ENCODE assay signal across 19 mouse cellular contexts in the genomic region with DNA sequence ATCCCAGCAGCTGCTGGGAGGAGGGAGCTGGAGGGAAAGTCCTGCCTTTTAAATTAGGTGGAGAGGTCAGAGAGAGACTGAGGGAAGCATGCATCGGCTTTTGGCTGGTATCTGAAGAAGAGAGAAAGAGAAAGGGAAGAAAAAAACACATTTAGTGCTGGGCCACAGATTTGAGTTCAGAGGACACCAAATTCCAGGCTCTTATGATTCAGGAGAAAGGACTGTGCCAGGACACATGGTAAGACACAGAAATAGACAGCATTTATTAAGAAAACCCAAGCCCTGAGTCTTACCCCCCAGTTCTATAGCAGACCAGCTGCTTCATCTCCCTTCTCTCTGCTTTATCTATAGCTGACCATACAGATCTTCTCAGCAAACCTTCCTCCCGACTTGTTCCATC. TPM values are rescaled to one million over a fixed set of nuclear protein-coding genes. Genes with fewer than 3 reads are reported as not detected.
DNase-seq lines count a peak whose midpoint lies in the region; ATAC-seq and TF ChIP-seq lines count a peak whose summit lies in the region.
"Had no signal": no experiment of that assay in that cellular context is flagged by ENCODE, and none has a peak within 500 bp of the region (broad histone marks: within the 10 kb centered on the region; RNA-seq: fewer than 3 reads in every experiment).

No protein-coding gene starts in this region.

- H3K4me3 ChIP-seq in lung, embryonic 16.5 days (ENCODE audit: low read length) = no peak overlapping the region
- H3K4me3 ChIP-seq in limb, embryonic 15.5 days = no peak overlapping the region
- no peak overlapping the region for H3K4me3 ChIP-seq in stomach, postnatal 0 days (ENCODE audit: low read depth, low read length)
- H3K4me3 ChIP-seq in hindbrain, embryonic 13.5 days = no peak overlapping the region
- H3K4me3 ChIP-seq: embryonic facial prominence, embryonic 10.5 days; erythroblast, embryonic 14.5 days; forebrain, embryonic 10.5 days; forebrain, embryonic 15.5 days; heart, adult 2 months; heart, embryonic 15.5 days had no signal

- TF ChIP-seq CTCF in stomach, postnatal 0 days (IDR thresholded peaks at IDR 0.05; ENCODE audit: low read depth) = no peak

- no peaks in the 10 kb centered on the region for H3K9me3 ChIP-seq in lung, embryonic 16.5 days (ENCODE audit: control insufficient read depth, low read length)
- no peaks in the 10 kb centered on the region for H3K9me3 ChIP-seq in limb, embryonic 15.5 days
- H3K9me3 ChIP-seq in stomach, postnatal 0 days (ENCODE audit: control insufficient read depth, low read length) = no peaks in the 10 kb centered on the region
- no peaks in the 10 kb centered on the region for H3K9me3 ChIP-seq in hindbrain, embryonic 13.5 days
- H3K9me3 ChIP-seq: embryonic facial prominence, embryonic 10.5 days; forebrain, embryonic 10.5 days; forebrain, embryonic 15.5 days; heart, embryonic 15.5 days had no signal

- peak; percentile 66 for ATAC-seq in lung, embryonic 16.5 days (ENCODE audit: low read depth)
- ATAC-seq in limb, embryonic 15.5 days (ENCODE audit: insufficient number of reproducible peaks, low FRiP score, low TSS enrichment, low read depth) = no peak
- ATAC-seq in stomach, postnatal 0 days (ENCODE audit: low FRiP score, low TSS enrichment) = 0 out of 2 replicates have a peak, but pooled peaks have one; percentile 27
- ATAC-seq in hindbrain, embryonic 13.5 days (ENCODE audit: low FRiP score) = no peak
- ATAC-seq: forebrain, embryonic 15.5 days had no signal

- H3K4me1 ChIP-seq in lung, embryonic 16.5 days (replicated peaks; ENCODE audit: control insufficient read depth, insufficient read depth, low read length) = no peaks in the 10 kb centered on the region
- H3K4me1 ChIP-seq in limb, embryonic 15.5 days = peaks cover 14% of the 10 kb centered on the region
- no peaks in the 10 kb centered on the region for H3K4me1 ChIP-seq in stomach, postnatal 0 days (replicated peaks; ENCODE audit: control insufficient read depth, insufficient read depth)
- H3K4me1 ChIP-seq in hindbrain, embryonic 13.5 days (replicated peaks) = no peaks in the 10 kb centered on the region
- H3K4me1 ChIP-seq: embryonic facial prominence, embryonic 10.5 days; forebrain, embryonic 10.5 days; forebrain, embryonic 15.5 days; heart, embryonic 15.5 days had no signal

- H3K27ac ChIP-seq in lung, embryonic 16.5 days (ENCODE audit: low read length) = peak overlapping the region; percentile 10; the same call in 1 of the 2 replicates
- H3K27ac ChIP-seq in limb, embryonic 15.5 days = peak overlapping the region; percentile 57
- peak overlapping the region; percentile 65 for H3K27ac ChIP-seq in stomach, postnatal 0 days (replicated peaks)
- H3K27ac ChIP-seq in hindbrain, embryonic 13.5 days = no peak overlapping the region
- H3K27ac ChIP-seq: embryonic facial prominence, embryonic 10.5 days; forebrain, embryonic 10.5 days; forebrain, embryonic 15.5 days; heart, adult 2 months; heart, embryonic 15.5 days; hindbrain, embryonic 14.5 days had no signal

- no peaks in the 10 kb centered on the region for H3K36me3 ChIP-seq in lung, embryonic 16.5 days (ENCODE audit: control insufficient read depth, insufficient read depth, low read length)
- H3K36me3 ChIP-seq in limb, embryonic 15.5 days = no peaks in the 10 kb centered on the region
- no peaks in the 10 kb centered on the region for H3K36me3 ChIP-seq in stomach, postnatal 0 days (ENCODE audit: control insufficient read depth, insufficient read depth, low read length)
- H3K36me3 ChIP-seq in hindbrain, embryonic 13.5 days = no peaks in the 10 kb centered on the region
- H3K36me3 ChIP-seq: embryonic facial prominence, embryonic 10.5 days; forebrain, embryonic 10.5 days; forebrain, embryonic 15.5 days; heart, embryonic 15.5 days had no signal

- DNase-seq in lung, postnatal 10 days = no peak
- DNase-seq in NIH3T3 (ENCODE audit: low read depth) = peak; percentile 62
- DNase-seq in stomach, postnatal 0 days (ENCODE audit: low spot score) = no peak
- DNase-seq in gastrocnemius, postnatal 14 days = no peak
- DNase-seq: adrenal gland, postnatal 14 days; cerebellum, adult 18-20 months; cerebellum, postnatal 10 days; heart, postnatal 14 days had no signal

- no peak for TF ChIP-seq EP300 in stomach, postnatal 0 days (optimal IDR thresholded peaks at IDR 0.05)

- no peak overlapping the region for H3K9ac ChIP-seq in lung, embryonic 16.5 days (ENCODE audit: low read length)
- no peak overlapping the region for H3K9ac ChIP-seq in limb, embryonic 15.5 days
- H3K9ac ChIP-seq in stomach, postnatal 0 days (ENCODE audit: low read length) = no peak overlapping the region
- no peak overlapping the region for H3K9ac ChIP-seq in hindbrain, embryonic 13.5 days
- H3K9ac ChIP-seq: forebrain, embryonic 15.5 days; heart, embryonic 15.5 days; hindbrain, embryonic 14.5 days had no signal

- H3K4me2 ChIP-seq in lung, embryonic 16.5 days (ENCODE audit: low read depth, low read length) = no peak overlapping the region
- no peak overlapping the region for H3K4me2 ChIP-seq in limb, embryonic 15.5 days
- H3K4me2 ChIP-seq in stomach, postnatal 0 days (replicated peaks; ENCODE audit: low read depth) = no peak overlapping the region
- H3K4me2 ChIP-seq in hindbrain, embryonic 13.5 days = no peak overlapping the region
- H3K4me2 ChIP-seq: forebrain, embryonic 15.5 days; heart, embryonic 11.5 days; heart, embryonic 15.5 days; hindbrain, embryonic 14.5 days had no signal

- intact Hi-C loops in gastrocnemius, postnatal 14 days (cut with DNase I; ENCODE audit: low total_unique reads) = no loop called here

- 20% methylated on average over 2 of the region's 2 CpGs for WGBS in lung, embryonic 16.5 days
- WGBS in limb, embryonic 15.5 days = 42% methylated on average over 2 of the region's 2 CpGs
- WGBS in stomach, postnatal 0 days = 46% methylated on average over 2 of the region's 2 CpGs
- 66% methylated on average over 2 of the region's 2 CpGs for WGBS in hindbrain, embryonic 13.5 days

- no peaks in the 10 kb centered on the region for H3K27me3 ChIP-seq in lung, embryonic 16.5 days (ENCODE audit: control insufficient read depth, insufficient read depth, low read depth, low read length)
- H3K27me3 ChIP-seq in limb, embryonic 15.5 days = no peaks in the 10 kb centered on the region
- H3K27me3 ChIP-seq in stomach, postnatal 0 days (ENCODE audit: control insufficient read depth, insufficient read depth, low read length) = no peaks in the 10 kb centered on the region
- no peaks in the 10 kb centered on the region for H3K27me3 ChIP-seq in hindbrain, embryonic 13.5 days
- H3K27me3 ChIP-seq: forebrain, embryonic 15.5 days; heart, embryonic 15.5 days had no signal

RNA-seq across cellular contexts. Expression of gene Aldh3a2, which starts 10.7 kb away (rescaled TPM):
- polyA plus RNA-seq in lung, embryonic 16.5 days (2015; fragmentation: Nextera tagmentation; extraction: Ambion mirVana) = 47.8 and 49.4 TPM in 2 replicates
- 32.8 and 33.2 TPM in 2 replicates for polyA plus RNA-seq in limb, embryonic 15.5 days (2015; fragmentation: Nextera tagmentation; extraction: Ambion mirVana)
- polyA plus RNA-seq in stomach, postnatal 0 days (2015; fragmentation: Nextera tagmentation; extraction: Ambion mirVana) = 68.0 and 68.4 TPM in 2 replicates
- 10 to 100 TPM; 16.7 to 18.3 TPM for total RNA-seq in gastrocnemius, postnatal 14 days (2021)
- 26.9 and 27.0 TPM in 2 replicates for polyA plus RNA-seq in hindbrain, embryonic 13.5 days (2015; fragmentation: Nextera tagmentation; extraction: Ambion mirVana)
- polyA plus RNA-seq: erythroblast, embryonic 14.5 days had no signal

Comparison
In these comparisons a context has a peak if more than half of its experiments do, and no peak if none do; other contexts are left out.
1. ATAC-seq: peak in lung, embryonic 16.5 days (single experiment) and stomach, postnatal 0 days (single experiment); none in limb, embryonic 15.5 days (single experiment) and hindbrain, embryonic 13.5 days (single experiment).